Mouse (Mus musculus) thymus, adult 2 months (tissue): ENCODE results near the gene Cd160. TPM values are rescaled to one million over a fixed set of nuclear protein-coding genes. Genes with fewer than 3 reads are reported as not detected.
A peak's percentile ranks its signal among the peaks of the same experiment; 100 is the strongest.

Source experiments
- DNase-seq: peaks from one replicate; pipeline ENCODE4 v3.0.0; 2021
- H3K27ac ChIP-seq: fragments of 200-500 bp; 2 replicates; pipeline ENCODE4 v1.5.1; 2012; ENCODE audit warnings: low read length, control low read depth; ENCODE audit not compliant: control insufficient read depth, insufficient read depth
- H3K27me3 ChIP-seq: fragments of 200-500 bp; 2 replicates; pipeline ENCODE4 v1.6.1; 2012; ENCODE audit warnings: mild to moderate bottlenecking, low read length, moderate library complexity, mixed read lengths; ENCODE audit not compliant: control insufficient read depth, insufficient read depth
- H3K36me3 ChIP-seq: fragments of 200-500 bp; 2 replicates; pipeline ENCODE4 v1.6.1; 2012; ENCODE audit warnings: mild to moderate bottlenecking, low read length, moderate library complexity; ENCODE audit not compliant: control insufficient read depth, insufficient read depth
- H3K4me1 ChIP-seq: fragments of 200-500 bp; replicated peaks from 2 replicates; pipeline ENCODE4 v1.6.1; 2012; ENCODE audit warnings: low read length; ENCODE audit not compliant: control insufficient read depth, insufficient read depth
- H3K4me3 ChIP-seq: fragments of 200-500 bp; 2 replicates; pipeline ENCODE4 v1.5.1; 2012; ENCODE audit warnings: mild to moderate bottlenecking, low read length, control low read depth, moderate library complexity; ENCODE audit not compliant: control insufficient read depth, insufficient read depth
- CTCF ChIP-seq: fragments of 200-500 bp; IDR thresholded peaks from 2 replicates; pipeline ENCODE4 v1.5.1; 2012; ENCODE audit warnings: mild to moderate bottlenecking, control low read depth, low read length, moderate library complexity, borderline replicate concordance; ENCODE audit not compliant: control insufficient read depth, poor library complexity, insufficient read depth; ENCODE audit errors: extremely low read depth
- POLR2A ChIP-seq: fragments of 200-500 bp; IDR thresholded peaks from 2 replicates; pipeline ENCODE4 v1.6.1; 2012; ENCODE audit warnings: mild to moderate bottlenecking, low read length, control low read depth, moderate library complexity; ENCODE audit not compliant: control insufficient read depth, poor library complexity, insufficient read depth; ENCODE audit errors: extremely low read depth
- WGBS: fragments of 180-500 bp; shearing (Covaris S2); methylation state at CpG from one replicate; pipeline ENCODE4 v1.1.7; 2018; 5-methylcytosine and 5-hydroxymethylcytosine counted together
- polyA plus RNA-seq: library from polyadenylated mRNA; depleted of rRNA; stranded (reverse); fragments of >200 nt; gene quantifications from 2 replicates; pipeline ENCODE4 v1.2.3, GENCODE M21; 2012

The Cd160 gene
- polyA plus RNA-seq, 1 experiment: 2.7 TPM

- no peak for DNase-seq
- H3K27me3 ChIP-seq: no peaks in the 10 kb centered on the region
- peak overlapping the region; percentile 31; the same call in 1 of the 2 replicates for H3K27ac ChIP-seq
- no peaks in the 10 kb centered on the region for H3K36me3 ChIP-seq
- no peak overlapping the region for H3K4me3 ChIP-seq
- TF ChIP-seq CTCF: no peak
- TF ChIP-seq POLR2A: no peak
- 66% methylated on average over 7 of the region's 8 CpGs for WGBS
- H3K4me1 ChIP-seq: peaks cover 20% of the 10 kb centered on the region
These were observed 19.3 kb upstream of the Cd160 start for GRCm38 (mm10) chr3:96848470-96848869.

GRCm38 (mm10) chr3:96847661-96848060 is 18.5 kb upstream of the Cd160 start:
- Histone ChIP-seq H3K4me3 (no peak overlapping the region), H3K27ac (peak overlapping the region; percentile 24; the same call in 1 of the 2 replicates), H3K27me3 (no peaks in the 10 kb centered on the region), H3K36me3 (no peaks in the 10 kb centered on the region), H3K4me1 (peaks cover 20% of the 10 kb centered on the region)
- WGBS: 2% methylated on average over 6 of the region's 6 CpGs
- peak; percentile 45 for DNase-seq
- TF ChIP-seq POLR2A: no peak
- TF ChIP-seq CTCF: no peak

- H3K4me1 ChIP-seq: peaks cover 20% of the 10 kb centered on the region
- no peaks in the 10 kb centered on the region for H3K36me3 ChIP-seq
- TF ChIP-seq POLR2A: no peak
- no peak for TF ChIP-seq CTCF
- H3K27me3 ChIP-seq: no peaks in the 10 kb centered on the region
- no peak overlapping the region for H3K27ac ChIP-seq
- no peak overlapping the region for H3K4me3 ChIP-seq
- DNase-seq: peak; percentile 13
- 14% methylated on average over 12 of the region's 12 CpGs for WGBS
These were observed 17.8 kb upstream of the Cd160 start for GRCm38 (mm10) chr3:96846985-96847384.

GRCm38 (mm10) chr3:96845806-96846205 is 16.7 kb upstream of the Cd160 start:
- 88% methylated on average over 9 of the region's 9 CpGs for WGBS
- H3K36me3 ChIP-seq: no peaks in the 10 kb centered on the region
- H3K4me1 ChIP-seq: peaks cover 20% of the 10 kb centered on the region
- TF ChIP-seq CTCF (no peak), POLR2A (no peak)
- no peaks in the 10 kb centered on the region for H3K27me3 ChIP-seq
- H3K4me3 ChIP-seq: no peak overlapping the region
- DNase-seq: no peak
- H3K27ac ChIP-seq: no peak overlapping the region

GRCm38 (mm10) chr3:96845191-96845590 is 16.0 kb upstream of the Cd160 start:
- DNase-seq: no peak
- no peaks in the 10 kb centered on the region for H3K27me3 ChIP-seq
- H3K4me3 ChIP-seq: no peak overlapping the region
- H3K36me3 ChIP-seq: no peaks in the 10 kb centered on the region
- H3K27ac ChIP-seq: no peak overlapping the region
- TF ChIP-seq POLR2A: no peak
- TF ChIP-seq CTCF: no peak
- WGBS: 97% methylated on average over 6 of the region's 6 CpGs
- H3K4me1 ChIP-seq: peaks cover 20% of the 10 kb centered on the region

- no peak overlapping the region for H3K4me3 ChIP-seq
- no peaks in the 10 kb centered on the region for H3K27me3 ChIP-seq
- no peaks in the 10 kb centered on the region for H3K36me3 ChIP-seq
- no peak overlapping the region for H3K27ac ChIP-seq
- DNase-seq: no peak
- no peaks in the 10 kb centered on the region for H3K4me1 ChIP-seq
- WGBS: 79% methylated on average over 7 of the region's 7 CpGs
- TF ChIP-seq CTCF: no peak
These were observed 10.0 kb upstream of the Cd160 start for GRCm38 (mm10) chr3:96838996-96839645.

- Histone ChIP-seq H3K27me3 (no peaks in the 10 kb centered on the region), H3K36me3 (no peaks in the 10 kb centered on the region), H3K27ac (no peak overlapping the region), H3K4me1 (no peaks in the 10 kb centered on the region), H3K4me3 (no peak overlapping the region)
- 77% methylated on average over 2 of the region's 2 CpGs for WGBS
- DNase-seq: no peak
- TF ChIP-seq POLR2A (no peak), CTCF (no peak)
These were observed 7.3 kb upstream of the Cd160 start for GRCm38 (mm10) chr3:96836414-96836813.
